Mouse (Mus musculus): Measurements from ENCODE around the gene Lrrc14b.

Lrrc14b gene

GRCm38 (mm10) chr13:74363859-74364235 lies at the start of gene Lrrc14b:
Lrrc14b (minus strand) TSS chr13:74364005.
- DNase-seq (ENCODE audit: low spot score in 2 of 2): no peak

DNA sequence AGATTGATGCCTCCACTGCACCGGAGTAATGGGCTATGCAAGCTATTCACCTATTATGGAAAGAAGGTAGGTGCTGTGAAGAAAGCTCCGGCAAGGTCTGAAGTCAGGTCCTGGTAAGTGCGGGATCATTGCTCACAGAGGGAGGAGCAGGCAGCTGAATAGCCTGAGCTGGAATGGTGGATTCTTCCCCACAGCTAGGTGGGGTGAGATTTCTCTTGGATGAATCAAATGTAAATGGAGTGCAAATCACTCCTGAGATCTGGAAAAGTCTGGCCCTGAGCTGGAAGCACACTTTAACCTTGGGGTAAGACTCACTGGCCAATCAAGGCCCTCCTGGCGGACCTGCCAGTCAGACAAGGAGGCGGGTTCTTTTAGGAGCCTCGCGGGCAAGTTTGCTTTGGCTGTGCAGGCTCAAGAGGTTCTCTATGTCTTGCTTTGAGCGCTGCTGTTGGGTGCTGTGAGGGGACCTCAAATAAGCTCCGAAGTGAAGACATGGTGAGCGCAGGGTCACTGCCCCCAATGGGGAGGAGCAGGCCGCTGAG lies 35.6 kb upstream of the Lrrc14b start, which contains the start of gene Ftl1-ps1:
TSS of gene Ftl1-ps1 (plus strand) at position 397 of the 542 bp plus-strand sequence.
- DNase-seq (ENCODE audit: low spot score in 2 of 2): no peak

DNA sequence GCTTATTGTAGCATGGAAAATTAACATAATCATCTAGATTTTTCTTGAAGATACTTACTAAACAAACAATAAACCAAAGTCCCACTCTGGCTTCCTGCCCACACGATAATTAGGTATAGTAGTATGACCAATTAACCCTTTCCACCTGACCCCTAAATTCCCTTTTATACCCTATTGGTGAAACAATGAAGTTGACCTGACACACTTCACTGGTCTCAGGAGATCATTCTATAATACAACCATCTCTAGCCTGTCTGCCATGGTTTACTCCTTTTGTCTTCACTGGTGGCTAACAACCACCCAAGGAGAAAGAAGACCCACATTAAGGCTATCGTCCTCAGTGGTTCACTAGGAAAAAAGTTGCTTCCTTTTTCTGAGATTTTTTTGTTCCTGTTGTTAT lies 27.4 kb upstream of the Lrrc14b start:
- DNase-seq (ENCODE audit: low spot score in 2 of 2): no peak

DNA sequence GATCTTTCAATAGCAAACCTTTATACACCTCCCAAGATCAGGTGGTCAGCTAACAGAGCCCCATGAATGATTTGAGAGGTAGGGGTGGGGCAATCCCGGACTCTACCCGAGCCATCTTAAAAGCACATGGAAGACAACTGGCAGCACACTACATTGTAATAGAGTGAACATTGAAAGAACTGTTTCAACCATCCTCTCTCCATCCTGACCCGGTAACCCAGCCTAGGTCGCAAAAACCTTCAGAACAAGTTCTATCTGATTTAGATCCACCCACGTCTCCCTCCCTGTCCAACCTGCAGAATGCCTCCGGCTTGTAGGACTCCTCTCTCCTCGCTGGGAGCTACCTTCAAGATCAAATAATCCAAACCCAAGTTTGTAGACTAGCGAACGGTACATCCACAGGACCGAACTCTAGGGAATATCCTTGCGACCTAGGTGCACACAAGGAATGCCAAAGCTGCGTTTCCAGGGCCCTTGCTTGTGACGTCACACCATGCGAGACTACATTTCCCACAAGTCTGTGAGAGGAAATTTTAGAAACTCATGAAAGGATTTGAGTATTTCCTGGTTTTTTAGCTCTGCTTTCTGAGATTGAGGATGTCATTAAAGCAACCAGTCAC lies 26.7 kb upstream of the Lrrc14b start, which contains the start of gene Zfp72:
TSS of gene Zfp72 (minus strand) at position 466 of the 620 bp plus-strand sequence.
- DNase-seq (ENCODE audit: low spot score in 2 of 2): peak; percentile 64 to 72

DNA sequence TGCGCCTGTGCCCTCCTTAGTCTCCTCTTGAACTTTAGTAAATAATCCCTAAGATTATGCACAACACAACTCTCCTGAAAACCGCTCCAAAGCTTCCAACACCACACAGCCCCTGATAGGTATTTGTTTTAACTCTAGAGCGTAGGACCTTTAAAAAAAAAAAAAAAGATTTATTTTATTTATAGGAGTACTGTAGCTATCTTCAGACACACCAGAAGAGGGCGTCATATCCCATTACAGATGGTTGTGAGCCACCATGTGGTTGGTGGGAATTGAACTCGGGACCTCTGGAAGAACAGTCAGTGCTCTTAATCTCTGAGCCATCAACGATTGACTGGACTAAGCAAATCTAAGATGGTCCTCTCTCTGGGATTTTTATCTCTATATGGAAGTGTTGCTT lies 25.9 kb upstream of the Lrrc14b start:
- DNase-seq (ENCODE audit: low spot score in 2 of 2): no peak

DNA sequence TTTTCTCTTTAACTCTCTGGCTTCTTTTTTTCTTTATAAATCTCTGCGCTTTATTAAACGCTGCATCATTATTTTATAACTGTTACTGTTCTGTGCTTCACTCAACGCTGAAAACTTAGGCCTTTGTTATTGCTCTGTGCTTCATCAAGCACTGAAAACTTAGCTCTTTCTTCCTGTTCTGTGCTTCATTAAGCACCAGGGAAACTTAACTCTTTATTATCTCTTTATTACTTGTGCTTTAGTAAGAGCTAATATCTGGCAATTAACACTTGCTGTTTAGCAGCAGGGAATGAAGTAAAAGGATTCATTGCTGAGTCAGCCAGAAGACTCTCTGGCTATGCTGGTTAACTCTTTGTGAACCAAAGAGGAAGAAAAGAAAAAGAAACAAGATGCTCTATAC lies 18.5 kb upstream of the Lrrc14b start:
- DNase-seq (ENCODE audit: low spot score in 2 of 2): no peak

DNA sequence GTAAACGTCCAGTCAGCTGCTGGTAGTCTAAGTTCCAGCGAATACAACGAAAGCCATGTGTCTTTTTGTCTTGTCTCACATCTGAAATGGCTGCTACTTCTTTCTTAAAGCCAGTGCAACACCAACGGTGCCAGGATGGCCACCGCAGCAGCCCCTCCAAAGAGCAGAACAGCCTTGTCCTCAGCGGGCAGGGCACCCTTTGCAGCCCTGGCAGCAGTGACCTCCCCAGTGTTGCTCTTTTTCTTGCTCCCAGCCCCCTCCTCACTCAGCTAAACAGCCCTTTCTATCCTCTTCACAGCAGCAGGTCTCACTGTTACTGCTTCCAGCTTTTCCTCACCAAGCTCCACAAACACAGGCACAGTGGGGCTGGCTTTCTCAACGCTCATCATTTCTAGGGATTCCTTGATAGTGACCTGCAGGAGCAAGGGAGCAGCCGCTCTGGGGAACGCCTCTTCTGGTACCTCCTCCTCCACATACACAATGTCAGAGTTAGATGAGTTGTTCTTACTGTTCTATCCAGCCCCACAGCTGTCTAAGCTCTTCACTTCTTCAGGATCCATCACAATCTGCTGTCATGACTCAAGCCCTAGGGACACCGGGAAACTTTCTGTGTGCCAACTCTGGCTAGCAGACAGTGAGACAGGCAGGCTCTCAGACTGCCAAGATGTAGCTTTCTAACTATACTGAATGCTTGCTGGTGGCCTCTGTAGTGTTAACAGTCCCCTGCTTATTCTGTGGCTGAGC lies 17.9 kb upstream of the Lrrc14b start:
- no peak for DNase-seq (ENCODE audit: low spot score in 2 of 2)

DNA sequence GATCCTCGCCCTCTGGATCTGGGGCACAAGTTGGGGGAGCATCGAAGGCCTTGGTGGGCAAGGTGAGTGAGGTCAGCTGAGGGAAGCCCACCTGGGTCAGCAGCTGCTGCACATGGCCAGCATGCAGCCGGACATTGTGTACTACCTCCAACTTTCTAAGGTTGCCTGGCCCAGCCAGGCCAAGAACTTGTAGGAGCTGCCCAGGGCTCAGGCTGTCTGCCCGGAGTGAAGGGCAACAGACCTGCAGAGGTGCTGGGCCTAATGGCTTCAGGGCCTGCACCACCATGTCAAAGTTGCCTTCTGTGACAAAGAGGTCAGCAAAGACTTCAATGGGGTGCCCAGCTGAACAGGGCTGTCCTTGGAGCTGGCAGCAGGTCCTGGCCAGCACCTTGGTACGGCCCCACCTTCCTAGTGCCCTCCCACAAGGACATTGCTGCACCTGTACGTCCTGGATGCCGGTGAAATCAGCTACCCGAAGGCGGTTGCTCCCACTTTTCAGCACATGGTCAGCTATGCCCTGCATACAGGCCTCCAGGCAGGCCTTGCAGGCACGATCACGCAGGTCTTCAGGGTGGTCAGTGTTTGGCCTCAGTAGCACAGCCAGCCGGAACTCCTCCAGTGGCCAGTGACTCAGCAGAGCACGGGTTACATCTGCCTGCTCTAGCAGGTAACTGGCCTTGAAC lies 488 bp downstream of the Lrrc14b start:
- DNase-seq (ENCODE audit: low spot score in 2 of 2): no peak

- no peak for DNase-seq (ENCODE audit: low spot score in 2 of 2)
These were observed 1.6 kb downstream of the Lrrc14b start for GRCm38 (mm10) chr13:74362218-74362617.

DNA sequence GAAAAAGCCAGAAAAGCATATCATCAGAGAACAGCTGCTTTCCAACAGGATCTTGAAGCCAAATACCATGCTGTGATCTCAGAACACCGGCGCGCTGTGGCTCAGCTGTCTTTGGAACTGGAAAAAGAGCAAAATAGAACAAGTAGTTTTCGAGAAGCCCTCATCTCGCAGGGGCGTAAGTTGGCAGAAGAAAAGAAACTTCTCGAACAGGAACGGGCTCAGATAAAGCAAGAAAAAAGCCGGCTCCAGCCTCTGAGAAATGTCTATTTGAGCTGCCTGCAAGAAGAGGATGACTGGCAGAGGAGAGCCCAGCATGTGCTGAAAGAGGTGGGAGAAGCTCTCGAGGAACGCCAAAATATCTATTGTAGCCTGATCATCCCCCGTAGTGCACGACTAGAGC lies 7.3 kb downstream of the Lrrc14b start:
- DNase-seq (ENCODE audit: low spot score in 2 of 2): peak in 1 of 2 experiments; percentile 23

DNA sequence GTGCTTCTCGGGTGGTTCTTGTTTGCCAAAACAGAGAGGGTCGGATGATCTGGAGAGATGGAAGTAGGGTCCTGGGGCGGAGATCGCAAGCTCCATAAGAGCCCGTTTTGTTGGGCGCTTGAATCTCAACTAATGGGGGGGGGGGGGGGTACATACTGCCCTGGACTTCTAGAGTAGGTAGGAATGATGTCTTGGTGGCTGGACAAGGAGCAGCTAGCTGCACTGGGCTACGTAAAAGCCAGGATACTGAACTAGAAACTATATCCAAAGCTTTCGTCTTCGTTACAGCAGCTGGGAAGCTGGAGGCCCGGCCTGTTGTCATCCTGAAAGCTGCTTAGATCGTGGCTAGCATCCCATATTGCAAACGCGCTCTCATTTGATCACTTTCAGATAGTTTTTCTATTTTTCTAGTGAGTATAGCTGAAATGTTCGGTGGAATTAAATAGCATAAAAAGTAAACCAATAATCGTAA lies 13.3 kb downstream of the Lrrc14b start:
- DNase-seq (ENCODE audit: low spot score in 2 of 2): no peak

- DNase-seq (ENCODE audit: low spot score in 2 of 2): peak; percentile 92
These were observed 14.0 kb downstream of the Lrrc14b start, which contains the start of the genes Sdha and Ccdc127 for GRCm38 (mm10) chr13:74349566-74350434. Sdha (minus strand) TSS chr13:74350280. Ccdc127 (plus strand) TSS chr13:74350309.

DNA sequence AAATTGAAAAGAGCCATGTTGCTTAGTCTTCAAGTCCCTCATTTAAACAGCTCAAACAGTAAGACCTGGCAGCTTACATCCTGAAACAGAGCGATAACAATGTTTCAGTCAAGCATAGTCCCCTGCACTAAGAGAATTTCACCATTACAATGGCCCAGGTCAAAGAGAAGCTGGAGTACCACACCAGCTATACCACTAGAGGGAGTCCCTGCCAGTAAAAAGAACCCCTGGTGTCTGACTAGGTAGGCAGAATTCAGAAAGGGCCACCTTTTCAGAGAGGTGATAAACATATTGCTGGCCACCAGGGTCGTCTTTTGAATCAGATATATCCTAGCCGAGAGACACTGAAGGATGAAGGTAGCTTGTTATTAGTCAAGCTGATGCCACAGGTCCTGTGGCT lies 22.8 kb downstream of the Lrrc14b start:
- no peak for DNase-seq (ENCODE audit: low spot score in 2 of 2)

DNA sequence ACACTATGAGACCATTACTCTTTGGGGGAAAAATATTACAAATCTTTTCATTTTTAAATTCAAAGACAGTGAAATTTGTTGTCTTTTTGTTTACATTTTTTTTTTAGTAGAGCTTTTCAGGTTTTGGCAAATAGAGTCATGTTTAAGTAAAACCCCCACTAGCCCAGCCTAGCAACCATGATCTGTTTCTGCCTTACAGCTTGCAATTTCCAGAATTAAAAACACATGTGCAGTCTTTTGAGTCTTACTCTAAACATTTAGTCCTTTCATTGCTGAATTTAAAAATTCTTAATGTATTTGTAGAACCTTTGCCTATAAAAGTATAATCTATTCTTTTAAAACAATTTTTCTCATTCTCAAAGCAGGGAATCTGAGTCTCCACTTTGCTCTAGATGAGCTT lies 34.5 kb downstream of the Lrrc14b start:
- DNase-seq (ENCODE audit: low spot score in 2 of 2): no peak

- DNase-seq (ENCODE audit: low spot score in 2 of 2): peak; percentile 89 to 94
These were observed 46.5 kb downstream of the Lrrc14b start, which contains the start of gene Pdcd6 for GRCm38 (mm10) chr13:74317170-74317849. Pdcd6 (minus strand) TSS chr13:74317580.

DNA sequence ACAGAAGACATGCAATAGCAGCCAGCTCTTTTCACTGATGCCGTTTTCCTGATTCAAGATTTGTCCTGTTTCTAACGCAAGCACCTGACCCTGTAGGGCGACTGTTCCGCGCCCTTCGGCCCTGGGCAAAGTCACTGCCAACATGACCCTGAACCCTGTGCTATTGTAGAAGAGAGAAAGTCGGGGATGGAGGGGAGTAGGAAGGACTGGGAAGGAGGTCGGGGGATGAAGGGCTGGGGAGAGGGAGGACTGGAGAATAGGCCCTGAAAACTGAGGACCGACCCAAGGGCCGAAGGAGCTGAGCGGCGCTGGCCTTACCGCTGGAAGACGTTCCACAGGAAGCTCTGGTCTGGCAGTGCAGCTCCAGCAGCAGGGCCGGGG lies 47.0 kb downstream of the Lrrc14b start:
- no peak for DNase-seq (ENCODE audit: low spot score in 2 of 2)

GRCm38 (mm10) chr13:74316386-74316785 lies 47.4 kb downstream of the Lrrc14b start:
- DNase-seq (ENCODE audit: low spot score in 2 of 2): no peak

DNA sequence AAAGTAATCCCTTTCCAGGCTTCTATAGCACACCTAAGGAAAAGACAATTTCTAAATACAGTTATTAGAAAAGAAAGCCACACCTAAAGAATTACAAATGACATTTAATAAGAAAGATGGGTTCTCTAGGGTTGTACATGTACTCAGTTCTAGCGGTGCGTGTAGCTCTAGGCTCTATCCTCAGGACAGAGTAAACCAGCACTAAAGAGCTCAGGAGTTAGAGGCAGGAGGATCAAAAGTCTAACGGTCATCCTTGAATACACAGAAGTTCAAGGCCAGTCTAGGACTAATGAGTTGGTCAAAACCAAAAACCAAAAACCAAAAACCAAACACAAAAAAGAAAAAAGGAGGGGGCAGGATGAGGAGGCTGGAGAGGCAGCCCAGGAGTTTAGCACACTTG lies 49.2 kb downstream of the Lrrc14b start:
- no peak for DNase-seq (ENCODE audit: low spot score in 2 of 2)

Data from right cerebral cortex, postnatal 36 days (tissue).